Mouse (Mus musculus): ENCODE results near the gene Ccng2. TPM values are rescaled to one million over a fixed set of nuclear protein-coding genes. Genes with fewer than 3 reads are reported as not detected.

Ccng2 gene
- polyA plus RNA-seq (2014; fragmentation: Nextera tagmentation; extraction: Ambion mirVana) = 78.3 and 82.0 TPM in 2 replicates

- peak within 1 kb of the TSS; percentile 92 for H3K27ac ChIP-seq
- DNase-seq (ENCODE audit: low spot score) (peak; percentile 100), ATAC-seq (ENCODE audit: low FRiP score) (peak; percentile 96)
- peak within 1 kb of the TSS; percentile 92 for H3K9ac ChIP-seq
- H3K9me3 ChIP-seq (ENCODE audit: control insufficient read depth, low read length) = no peaks in the 10 kb centered on the region
- no peaks in the 10 kb centered on the region for H3K27me3 ChIP-seq (ENCODE audit: control insufficient read depth, insufficient read depth, low read length)
- peaks cover 24% of the 10 kb centered on the region for H3K36me3 ChIP-seq (replicated peaks; ENCODE audit: control insufficient read depth, insufficient read depth)
- peaks cover 14% of the 10 kb centered on the region for H3K4me1 ChIP-seq (replicated peaks; ENCODE audit: control insufficient read depth, insufficient read depth, low read length)
- H3K4me3 ChIP-seq (replicated peaks; ENCODE audit: low read length) = peak within 1 kb of the TSS; percentile 72
- under 1% methylated on average over 50 of the region's 54 CpGs for WGBS
- H3K4me2 ChIP-seq (replicated peaks) = peak within 1 kb of the TSS; percentile 62
Measured at GRCm38 (mm10) chr5:93266883-93267704, at the start of gene Ccng2. Gene Ccng2, plus strand, starts transcription at chr5:93267257.

GRCm38 (mm10) chr5:93218375-93218774 lies 48.7 kb upstream of the Ccng2 start:
- H3K9ac ChIP-seq = no peak overlapping the region
- no peaks in the 10 kb centered on the region for H3K27me3 ChIP-seq (ENCODE audit: control insufficient read depth, insufficient read depth, low read length)
- ATAC-seq (ENCODE audit: low FRiP score) (no peak), DNase-seq (ENCODE audit: low spot score) (no peak)
- no peak overlapping the region for H3K4me2 ChIP-seq (replicated peaks)
- 91% methylated on average over 3 of the region's 3 CpGs for WGBS
- no peaks in the 10 kb centered on the region for H3K36me3 ChIP-seq (replicated peaks; ENCODE audit: control insufficient read depth, insufficient read depth)
- no peaks in the 10 kb centered on the region for H3K4me1 ChIP-seq (replicated peaks; ENCODE audit: control insufficient read depth, insufficient read depth, low read length)
- H3K4me3 ChIP-seq (replicated peaks; ENCODE audit: low read length) = no peak overlapping the region
- H3K9me3 ChIP-seq (ENCODE audit: control insufficient read depth, low read length) = 0 out of 2 replicates have a peak, but pooled peaks cover 5% of the 10 kb centered on the region
- no peak overlapping the region for H3K27ac ChIP-seq

GRCm38 (mm10) chr5:93221661-93222060 lies 45.4 kb upstream of the Ccng2 start:
- no peak for ATAC-seq (ENCODE audit: low FRiP score)
- DNase-seq (ENCODE audit: low spot score) = no peak
- H3K27ac ChIP-seq = no peak overlapping the region
- no peak overlapping the region for H3K9ac ChIP-seq
- 76% methylated on average over 3 of the region's 3 CpGs for WGBS
- H3K36me3 ChIP-seq (replicated peaks; ENCODE audit: control insufficient read depth, insufficient read depth) = no peaks in the 10 kb centered on the region
- H3K4me3 ChIP-seq (replicated peaks; ENCODE audit: low read length) = no peak overlapping the region
- no peaks in the 10 kb centered on the region for H3K27me3 ChIP-seq (ENCODE audit: control insufficient read depth, insufficient read depth, low read length)
- no peaks in the 10 kb centered on the region for H3K4me1 ChIP-seq (replicated peaks; ENCODE audit: control insufficient read depth, insufficient read depth, low read length)
- 0 out of 2 replicates have a peak, but pooled peaks cover 3% of the 10 kb centered on the region for H3K9me3 ChIP-seq (ENCODE audit: control insufficient read depth, low read length)
- no peak overlapping the region for H3K4me2 ChIP-seq (replicated peaks)

- Histone ChIP-seq H3K27me3 (ENCODE audit: control insufficient read depth, insufficient read depth, low read length) (no peaks in the 10 kb centered on the region), H3K4me2 (replicated peaks) (no peak overlapping the region), H3K9ac (no peak overlapping the region), H3K4me3 (replicated peaks; ENCODE audit: low read length) (no peak overlapping the region), H3K27ac (no peak overlapping the region), H3K4me1 (replicated peaks; ENCODE audit: control insufficient read depth, insufficient read depth, low read length) (no peaks in the 10 kb centered on the region), H3K9me3 (ENCODE audit: control insufficient read depth, low read length) (no peaks in the 10 kb centered on the region), H3K36me3 (replicated peaks; ENCODE audit: control insufficient read depth, insufficient read depth) (no peaks in the 10 kb centered on the region)
- 87% methylated on average over 2 of the region's 2 CpGs for WGBS
- ATAC-seq (ENCODE audit: low FRiP score) (no peak), DNase-seq (ENCODE audit: low spot score) (no peak)
Measured at GRCm38 (mm10) chr5:93224549-93224948, 42.5 kb upstream of the Ccng2 start.

GRCm38 (mm10) chr5:93227157-93227556 lies 39.9 kb upstream of the Ccng2 start:
- DNase-seq (ENCODE audit: low spot score) = no peak
- Histone ChIP-seq H3K9me3 (ENCODE audit: control insufficient read depth, low read length) (no peaks in the 10 kb centered on the region), H3K4me2 (replicated peaks) (no peak overlapping the region), H3K36me3 (replicated peaks; ENCODE audit: control insufficient read depth, insufficient read depth) (no peaks in the 10 kb centered on the region), H3K4me3 (replicated peaks; ENCODE audit: low read length) (no peak overlapping the region), H3K4me1 (replicated peaks; ENCODE audit: control insufficient read depth, insufficient read depth, low read length) (no peaks in the 10 kb centered on the region), H3K27me3 (ENCODE audit: control insufficient read depth, insufficient read depth, low read length) (no peaks in the 10 kb centered on the region), H3K9ac (no peak overlapping the region), H3K27ac (no peak overlapping the region)
- 96% methylated on average over 3 of the region's 3 CpGs for WGBS
- ATAC-seq (ENCODE audit: low FRiP score) = no peak

GRCm38 (mm10) chr5:93229527-93229926 lies 37.5 kb upstream of the Ccng2 start:
- WGBS = 83% methylated on average over 2 of the region's 2 CpGs

GRCm38 (mm10) chr5:93231721-93232120 lies 35.3 kb upstream of the Ccng2 start:
- ATAC-seq (ENCODE audit: low FRiP score) (no peak), DNase-seq (ENCODE audit: low spot score) (no peak)
- H3K4me1 ChIP-seq (replicated peaks; ENCODE audit: control insufficient read depth, insufficient read depth, low read length) = no peaks in the 10 kb centered on the region
- no peaks in the 10 kb centered on the region for H3K36me3 ChIP-seq (replicated peaks; ENCODE audit: control insufficient read depth, insufficient read depth)
- 68% methylated on average over 3 of the region's 3 CpGs for WGBS
- H3K4me3 ChIP-seq (replicated peaks; ENCODE audit: low read length) = no peak overlapping the region
- H3K9me3 ChIP-seq (ENCODE audit: control insufficient read depth, low read length) = no peaks in the 10 kb centered on the region
- H3K4me2 ChIP-seq (replicated peaks) = no peak overlapping the region
- H3K27ac ChIP-seq = no peak overlapping the region
- H3K9ac ChIP-seq = no peak overlapping the region
- no peaks in the 10 kb centered on the region for H3K27me3 ChIP-seq (ENCODE audit: control insufficient read depth, insufficient read depth, low read length)

More at GRCm38 (mm10) chr5:93229527-93229926, 37.5 kb upstream of the Ccng2 start:
- H3K4me3 ChIP-seq (replicated peaks; ENCODE audit: low read length) = no peak overlapping the region
- no peaks in the 10 kb centered on the region for H3K4me1 ChIP-seq (replicated peaks; ENCODE audit: control insufficient read depth, insufficient read depth, low read length)
- H3K9me3 ChIP-seq (ENCODE audit: control insufficient read depth, low read length) = no peaks in the 10 kb centered on the region
- no peak overlapping the region for H3K9ac ChIP-seq
- no peak for ATAC-seq (ENCODE audit: low FRiP score)
- H3K27me3 ChIP-seq (ENCODE audit: control insufficient read depth, insufficient read depth, low read length) = no peaks in the 10 kb centered on the region
- H3K27ac ChIP-seq = no peak overlapping the region
- H3K4me2 ChIP-seq (replicated peaks) = no peak overlapping the region
- no peak for DNase-seq (ENCODE audit: low spot score)
- no peaks in the 10 kb centered on the region for H3K36me3 ChIP-seq (replicated peaks; ENCODE audit: control insufficient read depth, insufficient read depth)

GRCm38 (mm10) chr5:93232838-93233237 lies 34.2 kb upstream of the Ccng2 start:
- no peak for ATAC-seq (ENCODE audit: low FRiP score)
- H3K4me2 ChIP-seq (replicated peaks) = no peak overlapping the region
- H3K4me1 ChIP-seq (replicated peaks; ENCODE audit: control insufficient read depth, insufficient read depth, low read length) = no peaks in the 10 kb centered on the region
- no peaks in the 10 kb centered on the region for H3K9me3 ChIP-seq (ENCODE audit: control insufficient read depth, low read length)
- no peaks in the 10 kb centered on the region for H3K27me3 ChIP-seq (ENCODE audit: control insufficient read depth, insufficient read depth, low read length)
- no peak overlapping the region for H3K27ac ChIP-seq
- no peaks in the 10 kb centered on the region for H3K36me3 ChIP-seq (replicated peaks; ENCODE audit: control insufficient read depth, insufficient read depth)
- 100% methylated on average over 2 of the region's 2 CpGs for WGBS
- H3K4me3 ChIP-seq (replicated peaks; ENCODE audit: low read length) = no peak overlapping the region
- H3K9ac ChIP-seq = no peak overlapping the region
- DNase-seq (ENCODE audit: low spot score) = no peak

- no peak for ATAC-seq (ENCODE audit: low FRiP score)
- no peaks in the 10 kb centered on the region for H3K9me3 ChIP-seq (ENCODE audit: control insufficient read depth, low read length)
- no peaks in the 10 kb centered on the region for H3K27me3 ChIP-seq (ENCODE audit: control insufficient read depth, insufficient read depth, low read length)
- H3K4me2 ChIP-seq (replicated peaks) = no peak overlapping the region
- 70% methylated on average over 4 of the region's 4 CpGs for WGBS
- no peaks in the 10 kb centered on the region for H3K36me3 ChIP-seq (replicated peaks; ENCODE audit: control insufficient read depth, insufficient read depth)
- no peaks in the 10 kb centered on the region for H3K4me1 ChIP-seq (replicated peaks; ENCODE audit: control insufficient read depth, insufficient read depth, low read length)
- H3K4me3 ChIP-seq (replicated peaks; ENCODE audit: low read length) = no peak overlapping the region
- H3K27ac ChIP-seq = no peak overlapping the region
- DNase-seq (ENCODE audit: low spot score) = no peak
- H3K9ac ChIP-seq = no peak overlapping the region
Measured at GRCm38 (mm10) chr5:93234130-93234529, 32.9 kb upstream of the Ccng2 start.
